In the genomic region with DNA sequence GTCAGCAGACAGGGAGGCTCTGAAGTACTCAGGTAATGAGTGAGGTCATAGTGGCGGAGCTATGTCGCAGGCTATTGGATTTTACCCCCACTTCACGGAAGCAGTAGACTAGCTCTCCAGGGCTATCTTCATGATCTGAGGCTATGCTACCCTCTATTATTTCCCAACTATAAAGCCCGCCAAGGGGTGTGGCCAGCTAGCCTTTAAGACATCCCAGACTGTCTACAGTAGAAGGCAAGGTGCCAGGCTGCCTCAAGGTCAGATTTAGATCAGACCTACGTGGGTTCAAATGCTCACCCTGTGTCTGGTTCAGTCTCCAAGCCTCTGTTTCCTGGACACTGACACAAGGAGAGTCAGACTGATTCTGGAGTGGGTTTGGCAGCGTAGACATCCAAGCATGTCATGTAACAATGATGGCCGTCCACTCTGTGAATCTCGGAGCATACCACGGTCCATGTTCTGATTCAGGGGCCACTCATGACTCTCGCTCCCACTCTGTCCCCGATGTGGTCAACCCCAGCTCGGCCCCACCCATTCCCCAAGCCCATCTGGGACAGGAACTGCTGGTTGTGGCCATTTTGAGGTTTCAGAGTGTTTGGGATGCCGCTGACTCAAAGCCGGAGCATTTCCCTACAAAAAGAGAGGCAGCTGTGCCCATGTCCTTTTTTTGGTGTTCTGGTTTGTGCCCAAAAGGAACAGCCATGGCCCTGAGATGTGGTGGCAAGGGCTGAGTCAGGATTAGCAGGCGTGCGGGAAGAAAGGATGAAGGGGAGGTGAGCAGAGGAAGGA, we compare ENCODE assay signal across 24 mouse cellular contexts. TPM values are rescaled to one million over a fixed set of nuclear protein-coding genes. Genes with fewer than 3 reads are reported as not detected.
A peak's percentile ranks its signal among the peaks of the same experiment; 100 is the strongest.
DNase-seq lines count a peak whose midpoint lies in the region; ATAC-seq and TF ChIP-seq lines count a peak whose summit lies in the region.
"Had no signal": no experiment of that assay in that cellular context is flagged by ENCODE, and none has a peak within 500 bp of the region (broad histone marks: within the 10 kb centered on the region; RNA-seq: fewer than 3 reads in every experiment).

No protein-coding gene starts in this region.

- no peak overlapping the region for H3K9ac ChIP-seq in intestine, postnatal 0 days (ENCODE audit: low read depth, low read length)
- H3K9ac ChIP-seq in intestine, embryonic 16.5 days (ENCODE audit: low read depth, low read length) = no peak overlapping the region
- H3K9ac ChIP-seq: embryonic facial prominence, embryonic 12.5 days; forebrain, embryonic 12.5 days; heart, embryonic 15.5 days; hindbrain, embryonic 13.5 days had no signal

- H3K36me3 ChIP-seq in intestine, postnatal 0 days (ENCODE audit: control insufficient read depth, insufficient read depth) = no peaks in the 10 kb centered on the region
- H3K36me3 ChIP-seq in intestine, embryonic 16.5 days (ENCODE audit: control insufficient read depth, insufficient read depth, low read length) = no peaks in the 10 kb centered on the region
- H3K36me3 ChIP-seq: embryonic facial prominence, embryonic 12.5 days; forebrain, embryonic 12.5 days; heart, embryonic 15.5 days; hindbrain, embryonic 13.5 days had no signal

- no peak overlapping the region for H3K27ac ChIP-seq in intestine, postnatal 0 days (ENCODE audit: low read depth, low read length)
- H3K27ac ChIP-seq in intestine, embryonic 16.5 days (ENCODE audit: low read length) = no peak overlapping the region
- no peak overlapping the region for H3K27ac ChIP-seq in left cerebral cortex, adult 2 months
- H3K27ac ChIP-seq: embryonic facial prominence, embryonic 12.5 days; forebrain, embryonic 12.5 days; heart, adult 2 months; heart, embryonic 15.5 days; hindbrain, embryonic 13.5 days; hindbrain, postnatal 0 days had no signal

- no peak overlapping the region for H3K4me3 ChIP-seq in intestine, postnatal 0 days (ENCODE audit: low read depth, low read length)
- H3K4me3 ChIP-seq in intestine, embryonic 16.5 days (ENCODE audit: low read length) = no peak overlapping the region
- no peak overlapping the region for H3K4me3 ChIP-seq in left cerebral cortex, adult 2 months
- H3K4me3 ChIP-seq: embryonic facial prominence, embryonic 12.5 days; forebrain, embryonic 12.5 days; heart, adult 2 months; heart, embryonic 15.5 days; hindbrain, embryonic 13.5 days had no signal

- TF ChIP-seq CTCF in intestine, postnatal 0 days (IDR thresholded peaks at IDR 0.05; ENCODE audit: low read depth) = no peak
- TF ChIP-seq CTCF in left cerebral cortex, adult 2 months (IDR thresholded peaks at IDR 0.05) = no peak

- DNase-seq in NIH3T3 (ENCODE audit: low read depth) = peak; percentile 63
- no peak for DNase-seq in frontal cortex, postnatal 36 days (ENCODE audit: low spot score in 2 of 2)
- no peak for DNase-seq in left cerebral cortex, adult 2 months (ENCODE audit: extremely low spot score in 1 of 2, low spot score in 2 of 2)
- no peak for DNase-seq in left cerebral cortex, postnatal 36 days (ENCODE audit: low spot score in 2 of 2)
- DNase-seq in left cerebral cortex, postnatal 4 days = no peak
- DNase-seq: adrenal gland, adult 8-10 months; B cell, adult 2 months; cerebellum, adult 11 months; cerebellum, adult 8-10 months; cerebellum, postnatal 14 days; gastrocnemius, postnatal 10 days; heart, adult 2 months; heart, postnatal 14 days; kidney, adult 11 months had no signal

- H3K27me3 ChIP-seq in intestine, postnatal 0 days (replicated peaks; ENCODE audit: control insufficient read depth, insufficient read depth, low read length) = 0 out of 2 replicates have a peak, but pooled peaks cover 5% of the 10 kb centered on the region
- no peaks in the 10 kb centered on the region for H3K27me3 ChIP-seq in intestine, embryonic 16.5 days (replicated peaks; ENCODE audit: control insufficient read depth, insufficient read depth, low read length)
- H3K27me3 ChIP-seq: embryonic facial prominence, embryonic 12.5 days had no signal

- H3K4me1 ChIP-seq in intestine, postnatal 0 days (replicated peaks; ENCODE audit: control insufficient read depth, insufficient read depth, low read length) = no peaks in the 10 kb centered on the region
- H3K4me1 ChIP-seq in intestine, embryonic 16.5 days (ENCODE audit: control insufficient read depth, insufficient read depth, low read length) = peaks cover 1% of the 10 kb centered on the region; the same call in 1 of the 2 replicates
- H3K4me1 ChIP-seq: embryonic facial prominence, embryonic 12.5 days; forebrain, embryonic 12.5 days had no signal

- WGBS in intestine, postnatal 0 days = 79% methylated on average over 16 of the region's 16 CpGs
- WGBS in intestine, embryonic 16.5 days = 85% methylated on average over 16 of the region's 16 CpGs

- intact Hi-C loops in left cerebral cortex, adult 2 months (cut with DNase I) = no loop called here
- intact Hi-C loops in left cerebral cortex, postnatal 36 days (cut with DNase I) = no loop called here
- intact Hi-C loops in left cerebral cortex, postnatal 4 days (cut with DNase I) = no loop called here

- H3K4me2 ChIP-seq in intestine, postnatal 0 days (replicated peaks; ENCODE audit: low read depth) = no peak overlapping the region
- H3K4me2 ChIP-seq in intestine, embryonic 16.5 days (ENCODE audit: low read depth, low read length) = no peak overlapping the region
- H3K4me2 ChIP-seq: embryonic facial prominence, embryonic 12.5 days; forebrain, embryonic 12.5 days; heart, embryonic 11.5 days; heart, embryonic 15.5 days; hindbrain, embryonic 13.5 days had no signal

- no peaks in the 10 kb centered on the region for H3K9me3 ChIP-seq in intestine, postnatal 0 days (ENCODE audit: control insufficient read depth)
- no peaks in the 10 kb centered on the region for H3K9me3 ChIP-seq in intestine, embryonic 16.5 days (ENCODE audit: control insufficient read depth, low read length)
- H3K9me3 ChIP-seq: embryonic facial prominence, embryonic 12.5 days; forebrain, embryonic 12.5 days; heart, embryonic 15.5 days; hindbrain, embryonic 13.5 days had no signal

- peak; percentile 22; the same call in 1 of the 2 replicates for ATAC-seq in intestine, postnatal 0 days
- ATAC-seq in intestine, embryonic 16.5 days = no peak
- ATAC-seq in megakaryocyte, adult 5-6 weeks (ENCODE audit: poor library complexity, severe bottlenecking) = peak; percentile 63
- ATAC-seq: hindbrain, postnatal 0 days had no signal

RNA-seq across cellular contexts. Expression of a gene that starts 4.4 kb away (rescaled TPM):
- polyA plus RNA-seq in intestine, postnatal 0 days (2015; fragmentation: Nextera tagmentation; extraction: Ambion mirVana) = 0.22 and 0.34 TPM in 2 replicates
- 2.7 and 2.9 TPM in 2 replicates for polyA plus RNA-seq in intestine, embryonic 16.5 days (2015; fragmentation: Nextera tagmentation; extraction: Ambion mirVana)
- total RNA-seq in megakaryocyte, adult 5-6 weeks (2015) = 2.4 and 4.2 TPM in 2 replicates
- 1.2 and 2.3 TPM in 2 replicates for total RNA-seq in megakaryocyte, adult 5-6 weeks (2017)
- 1 to 10 TPM; 6.9 to 7.4 TPM for total RNA-seq in left cerebral cortex, adult 2 months (2021)
- total RNA-seq in left cerebral cortex, postnatal 36 days (2021) = 1 to 10 TPM; 7.1 to 10.0 TPM
- total RNA-seq in left cerebral cortex, postnatal 4 days (2021) = 1 to 10 TPM; 3.5 to 5.6 TPM
- total RNA-seq: hematopoietic stem cell, adult 5-6 weeks had no signal
- polyA plus RNA-seq: heart, embryonic 11.5 days had no signal

RNA-seq across cellular contexts. Expression of a gene that starts 7.7 kb away (rescaled TPM):
- 1.1 and 1.3 TPM in 2 replicates for polyA plus RNA-seq in intestine, postnatal 0 days (2015; fragmentation: Nextera tagmentation; extraction: Ambion mirVana)
- 1.3 and 1.5 TPM in 2 replicates for polyA plus RNA-seq in intestine, embryonic 16.5 days (2015; fragmentation: Nextera tagmentation; extraction: Ambion mirVana)
- total RNA-seq in megakaryocyte, adult 5-6 weeks (2015) = 5.2 and 8.4 TPM in 2 replicates
- 3.3 and 3.7 TPM in 2 replicates for total RNA-seq in megakaryocyte, adult 5-6 weeks (2017)
- total RNA-seq in left cerebral cortex, adult 2 months (2021) = under 1 TPM in 1 of 2 experiments, not detected in 1; 0.49 TPM
- total RNA-seq in left cerebral cortex, postnatal 36 days (2021) = under 1 TPM; 0.59 to 0.95 TPM
- under 1 TPM; 0.50 to 0.54 TPM for total RNA-seq in left cerebral cortex, postnatal 4 days (2021)
- total RNA-seq: hematopoietic stem cell, adult 5-6 weeks had no signal

RNA-seq across cellular contexts. Expression of a gene that starts 16.4 kb away (rescaled TPM):
- polyA plus RNA-seq in intestine, postnatal 0 days (2015; fragmentation: Nextera tagmentation; extraction: Ambion mirVana) = 45.3 and 48.4 TPM in 2 replicates
- 47.4 and 52.0 TPM in 2 replicates for polyA plus RNA-seq in intestine, embryonic 16.5 days (2015; fragmentation: Nextera tagmentation; extraction: Ambion mirVana)
- 52.1 and 57.5 TPM in 2 replicates for total RNA-seq in megakaryocyte, adult 5-6 weeks (2015)
- total RNA-seq in megakaryocyte, adult 5-6 weeks (2017) = 69.2 and 77.0 TPM in 2 replicates
- 10 to 100 TPM; 37.5 to 41.9 TPM for total RNA-seq in left cerebral cortex, adult 2 months (2021)
- 10 to 100 TPM; 32.1 to 46.3 TPM for total RNA-seq in left cerebral cortex, postnatal 36 days (2021)
- total RNA-seq in left cerebral cortex, postnatal 4 days (2021) = 10 to 100 TPM; 25.5 to 28.8 TPM
